Mouse (Mus musculus): ENCODE results near the gene Hsd17b3.

Hsd17b3 gene

GRCm38 (mm10) chr13:64033921-64034320, 55.1 kb downstream of the Hsd17b3 start:
- in situ Hi-C loops (cut with MboI; ENCODE audit: low pct_unique_long_range_greater_than_20kb in 1 of 2, low sequenced_read_pairs in 2 of 2, unreplicated experiment in 1 of 2) = loop anchor here in 1 of 2 experiments (25.0 kb wide), 1 partner anchor 522 kb away; no protein-coding TSS in a partner anchor

- in situ Hi-C loops (cut with MboI; ENCODE audit: low pct_unique_long_range_greater_than_20kb in 1 of 2, low sequenced_read_pairs in 2 of 2, unreplicated experiment in 1 of 2) = loop anchor here in 1 of 2 experiments (25.0 kb wide), 1 partner anchor 521 kb away; no protein-coding TSS in a partner anchor
Measured at GRCm38 (mm10) chr13:64033181-64033580, 55.8 kb downstream of the Hsd17b3 start.

GRCm38 (mm10) chr13:64031254-64031653, 57.8 kb downstream of the Hsd17b3 start:
- in situ Hi-C loops (cut with MboI; ENCODE audit: low pct_unique_long_range_greater_than_20kb in 1 of 2, low sequenced_read_pairs in 2 of 2, unreplicated experiment in 1 of 2) = loop anchor here in 1 of 2 experiments (25.0 kb wide), 1 partner anchor 519 kb away; no protein-coding TSS in a partner anchor

GRCm38 (mm10) chr13:64030792-64031191, 58.2 kb downstream of the Hsd17b3 start:
- in situ Hi-C loops (cut with MboI; ENCODE audit: low pct_unique_long_range_greater_than_20kb in 1 of 2, low sequenced_read_pairs in 2 of 2, unreplicated experiment in 1 of 2) = loop anchor here in 1 of 2 experiments (25.0 kb wide), 1 partner anchor 518 kb away; no protein-coding TSS in a partner anchor

- in situ Hi-C loops (cut with MboI; ENCODE audit: low pct_unique_long_range_greater_than_20kb in 1 of 2, low sequenced_read_pairs in 2 of 2, unreplicated experiment in 1 of 2) = loop anchor here in 1 of 2 experiments (25.0 kb wide), 1 partner anchor 513 kb away; no protein-coding TSS in a partner anchor
Measured at GRCm38 (mm10) chr13:64024803-64025202, 64.2 kb downstream of the Hsd17b3 start.

GRCm38 (mm10) chr13:64022786-64023468, 66.1 kb downstream of the Hsd17b3 start:
- in situ Hi-C loops (cut with MboI; ENCODE audit: low pct_unique_long_range_greater_than_20kb in 1 of 2, low sequenced_read_pairs in 2 of 2, unreplicated experiment in 1 of 2) = no loop called here

- in situ Hi-C loops (cut with MboI; ENCODE audit: low pct_unique_long_range_greater_than_20kb in 1 of 2, low sequenced_read_pairs in 2 of 2, unreplicated experiment in 1 of 2) = no loop called here
Measured at GRCm38 (mm10) chr13:64020902-64021311, 68.1 kb downstream of the Hsd17b3 start.

GRCm38 (mm10) chr13:64018586-64019141, 70.4 kb downstream of the Hsd17b3 start:
- in situ Hi-C loops (cut with MboI; ENCODE audit: low pct_unique_long_range_greater_than_20kb in 1 of 2, low sequenced_read_pairs in 2 of 2, unreplicated experiment in 1 of 2) = no loop called here

- in situ Hi-C loops (cut with MboI; ENCODE audit: low pct_unique_long_range_greater_than_20kb in 1 of 2, low sequenced_read_pairs in 2 of 2, unreplicated experiment in 1 of 2) = no loop called here
Measured at GRCm38 (mm10) chr13:64016048-64016447, 73.0 kb downstream of the Hsd17b3 start.

GRCm38 (mm10) chr13:64011157-64011556, 77.9 kb downstream of the Hsd17b3 start:
- in situ Hi-C loops (cut with MboI; ENCODE audit: low pct_unique_long_range_greater_than_20kb in 1 of 2, low sequenced_read_pairs in 2 of 2, unreplicated experiment in 1 of 2) = no loop called here

All from mouse embryonic stem cell (cell line).